Mouse (Mus musculus): ENCODE measurements around the gene Osbpl11.

The Osbpl11 gene

GRCm38 (mm10) chr16:33244136-33244691 is 59.3 kb downstream of the Osbpl11 start:
- DNase-seq: no peak

DNA sequence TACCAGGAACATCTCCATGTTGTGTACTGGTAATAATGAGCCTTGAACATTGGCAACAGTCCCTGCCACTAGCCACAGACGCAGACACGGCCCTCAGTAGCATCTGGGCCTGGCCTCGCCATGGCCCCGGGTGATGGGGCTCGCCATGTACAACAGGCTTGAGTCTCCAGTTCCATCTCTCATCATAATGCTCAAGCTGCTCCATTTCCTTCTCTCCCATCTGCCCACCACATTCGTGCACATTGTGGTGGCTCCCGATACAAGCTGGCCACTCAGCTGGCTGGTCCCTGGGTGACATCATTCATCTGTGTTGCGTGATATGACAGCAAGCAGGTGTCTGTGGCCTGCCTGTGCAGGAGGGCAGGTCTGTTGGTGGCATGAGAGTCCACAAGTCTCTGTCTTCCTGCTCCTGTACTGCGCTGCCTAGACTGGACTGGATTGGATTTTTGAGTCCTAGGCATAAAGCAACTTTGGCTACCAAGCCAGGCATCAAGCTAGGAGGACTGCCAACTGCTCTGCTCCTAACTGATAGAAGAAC is 60.1 kb downstream of the Osbpl11 start:
- no peak for DNase-seq

DNA sequence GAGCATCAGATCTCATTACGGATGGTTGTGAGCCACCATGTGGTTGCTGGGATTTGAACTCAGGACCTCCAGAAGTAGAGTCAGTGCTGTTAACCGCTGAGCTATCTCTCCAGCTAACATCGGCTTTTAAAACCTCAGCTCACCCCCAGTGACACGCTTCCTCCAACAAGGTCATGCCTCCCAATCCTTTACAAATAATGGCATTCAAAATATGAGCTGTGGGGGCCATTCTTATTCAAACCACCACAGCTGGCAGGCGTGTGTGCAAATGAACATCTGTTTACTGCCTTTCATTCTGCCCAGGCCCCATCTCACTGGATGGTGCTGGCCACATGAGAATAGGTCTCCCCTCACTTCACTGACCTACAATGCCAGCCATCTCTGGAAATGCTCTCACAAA is 61.7 kb downstream of the Osbpl11 start:
- DNase-seq: no peak

DNA sequence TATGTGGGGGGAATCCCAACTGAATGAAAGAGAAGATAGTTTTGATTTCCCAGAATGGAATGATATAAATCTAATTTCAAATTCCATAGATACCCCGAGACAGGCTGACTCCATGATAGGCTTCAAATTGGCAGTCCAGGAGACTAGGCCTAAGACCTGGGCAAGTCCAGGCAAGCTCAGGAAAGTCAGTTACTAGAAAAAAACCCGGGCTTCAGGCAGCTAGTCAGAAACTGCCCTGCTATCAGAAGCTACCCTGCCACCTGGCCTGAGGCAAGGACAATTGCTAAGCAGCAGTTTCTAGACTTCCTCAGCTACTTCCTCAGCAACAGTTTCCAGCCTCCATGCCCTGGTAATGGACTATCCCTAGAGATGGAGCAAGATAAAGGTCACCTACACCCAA is 62.1 kb downstream of the Osbpl11 start:
- no peak for DNase-seq

DNA sequence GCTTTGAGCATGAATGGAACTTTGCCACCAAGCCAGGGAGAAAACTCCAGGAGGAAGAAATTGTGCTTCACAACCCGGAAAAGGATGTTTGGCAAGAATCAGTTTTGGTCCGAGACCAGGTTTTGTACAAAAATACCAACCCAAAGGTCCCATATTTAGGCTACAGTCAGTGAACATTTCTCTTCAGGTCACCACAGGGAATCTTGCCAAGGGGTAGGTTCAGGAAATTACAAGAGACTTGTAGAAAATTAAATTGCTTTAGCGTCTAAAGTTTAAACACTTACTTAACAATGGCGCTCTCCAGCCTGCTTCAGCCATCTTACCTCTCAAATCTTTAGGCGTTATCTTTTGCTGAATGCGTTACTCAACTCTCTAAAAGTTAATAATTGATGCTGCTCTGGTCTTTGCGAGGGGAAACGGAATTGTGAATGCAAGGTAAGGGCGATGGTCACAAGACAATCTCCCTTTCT is 65.8 kb downstream of the Osbpl11 start:
- DNase-seq: no peak

- peak; percentile 93 to 95 for DNase-seq
Measured at GRCm38 (mm10) chr16:33251194-33252051, 66.6 kb downstream of the Osbpl11 start, which contains the start of gene Snx4. Snx4 (plus strand) TSS chr16:33251442.

- no peak for DNase-seq
Measured at GRCm38 (mm10) chr16:33255601-33256000, 70.7 kb downstream of the Osbpl11 start.

GRCm38 (mm10) chr16:33258530-33258929 is 73.7 kb downstream of the Osbpl11 start:
- no peak for DNase-seq

DNA sequence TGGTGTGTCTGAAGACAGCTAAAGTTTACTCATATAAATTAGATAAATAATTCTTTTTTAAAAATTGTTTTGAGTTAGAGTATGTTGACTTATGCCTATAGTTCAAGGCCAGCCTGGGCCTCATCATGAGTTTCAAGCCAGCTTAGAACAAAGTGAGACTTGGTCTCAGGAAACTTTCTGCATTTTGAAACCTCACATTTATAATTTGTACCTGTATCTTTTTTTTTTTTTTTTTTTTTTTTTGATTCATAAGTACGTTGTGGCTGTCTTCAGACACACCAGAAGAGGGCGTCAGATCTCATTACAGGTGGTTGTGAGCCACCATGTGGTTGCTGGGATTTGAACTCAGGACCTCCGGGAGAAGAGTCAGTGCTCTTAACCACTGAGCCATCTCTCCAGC is 75.0 kb downstream of the Osbpl11 start:
- DNase-seq: no peak

DNA sequence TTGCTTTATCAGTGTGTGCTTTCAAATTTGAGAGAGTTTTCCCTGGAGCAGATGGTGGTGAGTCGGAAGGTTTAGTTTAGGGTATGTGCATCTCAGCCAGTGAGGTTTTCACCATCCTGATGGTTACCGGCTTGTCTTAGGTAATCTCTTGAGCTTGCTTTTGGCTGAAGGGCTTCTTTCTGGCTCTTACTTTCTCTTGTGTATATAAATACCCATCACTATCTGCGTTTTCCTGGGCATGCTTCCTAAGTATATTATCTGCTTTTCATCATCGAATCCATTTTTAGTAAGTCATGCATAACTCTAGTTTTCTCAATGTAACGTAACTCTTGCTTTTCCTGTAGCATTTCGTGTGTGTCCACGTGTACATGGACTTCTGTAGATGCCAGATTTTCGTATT is 76.0 kb downstream of the Osbpl11 start:
- DNase-seq: no peak

DNA sequence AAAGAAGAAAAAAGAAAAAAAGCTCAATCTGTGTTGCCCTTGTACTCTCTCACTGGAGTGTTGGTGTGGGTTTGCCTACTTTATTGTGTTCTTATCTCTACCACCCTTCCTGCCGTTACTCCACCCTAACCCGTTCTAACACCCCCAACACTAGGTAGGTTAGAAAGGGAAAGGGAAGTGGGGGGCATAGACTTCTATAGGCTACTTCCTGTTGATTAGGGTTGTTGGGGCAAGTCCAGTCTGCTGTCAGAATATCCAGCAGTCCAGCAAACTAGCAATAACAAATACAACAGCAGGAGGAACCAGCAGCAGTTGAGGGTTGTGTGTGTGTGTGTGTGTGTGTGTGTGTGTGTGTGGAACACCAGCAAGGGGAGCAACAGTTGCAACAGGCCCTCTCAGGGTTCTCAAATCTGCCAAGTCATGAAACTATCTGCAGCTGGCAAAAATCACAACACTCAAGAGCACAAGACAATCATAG is 76.8 kb downstream of the Osbpl11 start:
- no peak for DNase-seq

- DNase-seq: no peak
Measured at GRCm38 (mm10) chr16:33262096-33262495, 77.2 kb downstream of the Osbpl11 start.

DNA sequence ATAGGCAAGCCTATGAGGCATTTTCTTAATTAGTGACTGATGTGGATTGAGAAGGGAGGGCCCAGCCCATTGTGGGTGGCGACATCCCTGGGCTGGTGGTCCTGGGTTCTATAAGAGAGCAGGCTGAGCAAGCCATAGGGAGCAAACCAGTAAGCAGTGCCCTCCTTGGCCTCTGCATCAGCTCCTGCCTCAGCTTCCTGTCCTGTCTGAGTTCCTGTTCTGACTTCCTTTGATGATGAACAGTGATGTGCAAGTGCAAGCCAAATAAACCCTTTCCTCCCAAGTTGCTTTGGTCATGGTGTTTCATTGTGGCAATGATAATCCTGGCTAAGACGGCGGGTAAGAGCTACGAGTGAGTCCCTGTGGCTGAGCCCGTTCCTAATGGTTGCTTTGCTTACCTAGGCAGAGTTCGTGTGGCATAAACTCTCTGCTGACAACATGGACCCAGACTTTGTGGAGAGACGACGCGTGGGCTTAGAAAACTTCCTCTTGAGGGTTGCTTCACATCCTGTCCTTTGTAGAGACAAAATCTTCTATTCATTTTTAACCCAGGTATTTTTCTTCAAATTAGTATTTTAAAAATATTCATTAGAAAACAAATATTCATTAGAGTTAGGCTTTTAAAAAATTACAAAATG is 82.9 kb downstream of the Osbpl11 start:
- DNase-seq: no peak

- DNase-seq: no peak
Measured at GRCm38 (mm10) chr16:33271824-33272223, 87.0 kb downstream of the Osbpl11 start.

DNA sequence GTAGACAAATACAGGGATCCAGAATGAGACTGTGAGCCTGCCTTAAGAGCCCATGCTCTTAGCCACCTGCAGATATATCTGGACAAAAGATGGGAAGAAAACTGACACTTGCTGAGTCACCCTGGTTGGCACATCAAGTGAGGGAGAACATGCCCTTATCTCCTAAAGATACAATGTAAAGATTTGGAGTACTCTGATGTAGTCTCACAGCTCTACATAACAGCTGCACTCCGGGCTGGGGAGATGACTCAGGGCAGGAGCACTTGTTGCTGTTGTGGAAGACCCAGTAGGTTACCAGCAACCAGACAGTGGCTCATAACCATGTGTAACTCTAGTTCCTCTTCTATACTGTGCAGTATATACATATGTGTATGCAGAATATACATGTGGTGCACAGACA is 98.2 kb downstream of the Osbpl11 start:
- DNase-seq: no peak

- no peak for DNase-seq
Measured at GRCm38 (mm10) chr16:33288536-33288935, 103.7 kb downstream of the Osbpl11 start.

GRCm38 (mm10) chr16:33289981-33290380 is 105.1 kb downstream of the Osbpl11 start:
- peak in 1 of 2 experiments; percentile 18 for DNase-seq

- no peak for DNase-seq
Measured at GRCm38 (mm10) chr16:33292241-33292640, 107.4 kb downstream of the Osbpl11 start.

Measured in cerebellum, adult 18-20 months (tissue).